Mouse (Mus musculus) MEL (cell line): ENCODE results near the gene Snx15.
"Not testable (repeated sequence)": the region's sequence is repeated elsewhere in the genome, so short reads cannot be mapped to it uniquely, and the experiment has no call there.

Experiments
- CTCF ChIP-seq, 3 experiments: IDR thresholded peaks in 2 of 3; conservative IDR thresholded peaks in 1 of 3; 2 replicates each; pipeline ENCODE4 v1.5.1; 2011 to 2012; ENCODE audit warnings: low read length in 3 of 3, low read depth in 2 of 3, mild to moderate bottlenecking in 2 of 3, improper control_type of control experiment in 1 of 3, inconsistent platforms in 1 of 3, mixed read lengths in 1 of 3, moderate library complexity in 1 of 3; ENCODE audit not compliant: control insufficient read depth in 1 of 3, insufficient read depth in 1 of 3, poor library complexity in 1 of 3, severe bottlenecking in 1 of 3
- GATA1 ChIP-seq: IDR thresholded peaks from 2 replicates; pipeline ENCODE4 v1.6.1; 2011; ENCODE audit warnings: low read depth, low read length, improper control_type of control experiment
- ZC3H11A ChIP-seq: IDR thresholded peaks from 2 replicates; pipeline ENCODE4 v1.6.1; 2012; ENCODE audit warnings: low read depth, mild to moderate bottlenecking, inconsistent platforms, low read length, improper control_type of control experiment

DNA sequence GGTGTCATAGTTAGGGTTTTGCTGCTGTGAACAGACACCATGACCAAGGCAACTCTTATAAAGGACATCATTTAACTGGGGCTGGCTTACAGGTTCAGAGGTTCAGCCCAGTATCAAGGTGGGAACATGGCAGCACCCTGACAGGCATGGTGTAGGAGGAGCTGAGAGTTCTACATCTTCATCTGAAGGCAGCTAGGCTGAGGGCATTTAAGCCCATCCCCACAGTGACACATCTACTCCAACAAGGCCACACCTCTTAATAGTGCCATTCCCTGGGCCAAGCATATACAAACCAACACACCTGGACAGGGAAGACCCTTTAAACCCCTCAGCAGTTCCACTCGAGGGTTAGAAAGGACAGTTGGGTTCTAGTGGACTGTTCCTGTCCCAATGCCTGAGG, 5.1 kb upstream of the Snx15 start:
- TF ChIP-seq ZC3H11A; CTCF (IDR thresholded peaks at IDR 0.05 in 2 of 3, conservative IDR thresholded peaks at IDR 0.05 in 1 of 3; ENCODE audit: control insufficient read depth in 1 of 3, insufficient read depth in 1 of 3, low read depth in 2 of 3, low read length in 3 of 3, poor library complexity in 1 of 3, severe bottlenecking in 1 of 3); GATA1: not testable (repeated sequence)
